Mouse (Mus musculus) embryonic facial prominence, embryonic 11.5 days (tissue): ENCODE measurements around the gene Gstm7. TPM values are rescaled to one million over a fixed set of nuclear protein-coding genes. Genes with fewer than 3 reads are reported as not detected.
"Not testable (repeated sequence)": the region's sequence is repeated elsewhere in the genome, so short reads cannot be mapped to it uniquely, and the experiment has no call there.

ENCODE experiments used
- ATAC-seq: fragments of 200-750 bp; cut with Nextera tagmentation; replicated peaks from 2 replicates; pipeline ENCODE4 v1.8.0; 2017; ENCODE audit warnings: low read depth; ENCODE audit not compliant: insufficient number of reproducible peaks, low FRiP score, low TSS enrichment
- DNase-seq: peaks from one replicate; pipeline ENCODE4 v3.0.0-alpha.2; 2015; ENCODE audit warnings: low spot score
- H3K27ac ChIP-seq: fragments of 300-500 bp; sonication (generic); replicated peaks from 2 replicates; pipeline ENCODE4 v1.5.1; 2014; ENCODE audit warnings: mild to moderate bottlenecking, low read depth, low read length, control low read depth
- H3K27me3 ChIP-seq: fragments of 300-500 bp; sonication (generic); 2 replicates; pipeline ENCODE4 v1.6.1; 2014; ENCODE audit warnings: mild to moderate bottlenecking, low read length, moderate library complexity, mixed read lengths; ENCODE audit not compliant: control insufficient read depth, insufficient read depth
- H3K36me3 ChIP-seq: fragments of 300-500 bp; sonication (generic); replicated peaks from 2 replicates; pipeline ENCODE4 v1.6.1; 2014; ENCODE audit warnings: low read depth, mild to moderate bottlenecking, low read length, moderate library complexity, mixed read lengths; ENCODE audit not compliant: control insufficient read depth, insufficient read depth
- H3K4me1 ChIP-seq: fragments of 300-500 bp; sonication (generic); 2 replicates; pipeline ENCODE4 v1.6.1; 2014; ENCODE audit warnings: low read length, mixed read lengths; ENCODE audit not compliant: control insufficient read depth, insufficient read depth
- H3K4me2 ChIP-seq: fragments of 300-500 bp; sonication (generic); 2 replicates; pipeline ENCODE4 v1.6.1; 2014; ENCODE audit warnings: low read depth, mild to moderate bottlenecking, control low read depth, low read length, moderate library complexity
- H3K4me3 ChIP-seq: fragments of 300-500 bp; sonication (generic); 2 replicates; pipeline ENCODE4 v1.5.1; 2014; ENCODE audit warnings: low read depth, low read length, control low read depth
- H3K9ac ChIP-seq: fragments of 300-500 bp; sonication (generic); replicated peaks from 2 replicates; pipeline ENCODE4 v1.6.1; 2014; ENCODE audit warnings: mild to moderate bottlenecking, control low read depth, low read length
- H3K9me3 ChIP-seq: fragments of 300-500 bp; sonication (generic); replicated peaks from 2 replicates; pipeline ENCODE4 v1.6.1; 2016; ENCODE audit warnings: mild to moderate bottlenecking, low read length, inconsistent platforms, mixed read lengths; ENCODE audit not compliant: control insufficient read depth
- WGBS: fragments of 180-500 bp; shearing (Covaris S2); extraction: QIAGEN DNeasy Blood & Tissue Kit; methylation state at CpG from one replicate; pipeline ENCODE4 v1.1.7; 2014; 5-methylcytosine and 5-hydroxymethylcytosine counted together
- polyA plus RNA-seq: library from polyadenylated mRNA; unstranded; fragments of >200 nt; fragmentation: Nextera tagmentation; extraction: Ambion mirVana; gene quantifications from 2 replicates; pipeline ENCODE4 v1.2.1, GENCODE M21; 2014

Gstm7 gene
- polyA plus RNA-seq, 1 experiment from 2014 or later: 42.0 TPM

GRCm38 (mm10) chr3:107965592-107965991 lies 34.0 kb upstream of the Gstm7 start:
- Histone ChIP-seq H3K9ac (no peak overlapping the region), H3K4me2 (no peak overlapping the region), H3K9me3 (no peaks in the 10 kb centered on the region), H3K4me3 (no peak overlapping the region), H3K4me1 (no peaks in the 10 kb centered on the region), H3K27me3 (no peaks in the 10 kb centered on the region), H3K27ac (no peak overlapping the region), H3K36me3 (no peaks in the 10 kb centered on the region)
- ATAC-seq (no peak), DNase-seq (no peak)
- WGBS: 65% methylated on average over 1 of the region's 1 CpGs

GRCm38 (mm10) chr3:107964656-107965308 lies 33.2 kb upstream of the Gstm7 start:
- Histone ChIP-seq H3K9me3 (no peaks in the 10 kb centered on the region), H3K4me2 (no peak overlapping the region), H3K27ac (no peak overlapping the region), H3K4me1 (no peaks in the 10 kb centered on the region), H3K27me3 (no peaks in the 10 kb centered on the region), H3K4me3 (no peak overlapping the region), H3K9ac (no peak overlapping the region), H3K36me3 (no peaks in the 10 kb centered on the region)
- WGBS: 77% methylated on average over 5 of the region's 5 CpGs
- DNase-seq (no peak), ATAC-seq (no peak; the same call in 1 of the 2 replicates)

- DNase-seq (no peak), ATAC-seq (no peak)
- Histone ChIP-seq H3K4me3 (no peak overlapping the region), H3K4me1 (no peaks in the 10 kb centered on the region), H3K27me3 (no peaks in the 10 kb centered on the region), H3K9me3 (no peaks in the 10 kb centered on the region), H3K4me2 (no peak overlapping the region), H3K36me3 (no peaks in the 10 kb centered on the region), H3K9ac (no peak overlapping the region), H3K27ac (no peak overlapping the region)
- 85% methylated on average over 4 of the region's 4 CpGs for WGBS
These were observed 32.4 kb upstream of the Gstm7 start for GRCm38 (mm10) chr3:107964026-107964425.

- H3K27me3 ChIP-seq, H3K4me1 ChIP-seq, H3K36me3 ChIP-seq, H3K9me3 ChIP-seq, H3K9ac ChIP-seq, DNase-seq, ATAC-seq, H3K4me3 ChIP-seq, H3K27ac ChIP-seq, H3K4me2 ChIP-seq: not testable (repeated sequence)
- 87% methylated on average over 9 of the region's 9 CpGs for WGBS
These were observed 23.6 kb upstream of the Gstm7 start for GRCm38 (mm10) chr3:107955260-107955659.

- WGBS: 82% methylated on average over 5 of the region's 5 CpGs
- Histone ChIP-seq H3K9ac (no peak overlapping the region), H3K4me1 (no peaks in the 10 kb centered on the region), H3K4me2 (no peak overlapping the region), H3K4me3 (no peak overlapping the region), H3K9me3 (no peaks in the 10 kb centered on the region), H3K27ac (no peak overlapping the region), H3K36me3 (no peaks in the 10 kb centered on the region), H3K27me3 (no peaks in the 10 kb centered on the region)
- no peak for ATAC-seq
- no peak for DNase-seq
These were observed 22.3 kb upstream of the Gstm7 start for GRCm38 (mm10) chr3:107953906-107954305.

GRCm38 (mm10) chr3:107953328-107953755 lies 21.7 kb upstream of the Gstm7 start:
- H3K4me2 ChIP-seq: no peak overlapping the region
- H3K9ac ChIP-seq: no peak overlapping the region
- DNase-seq: peak; percentile 43
- H3K27me3 ChIP-seq: no peaks in the 10 kb centered on the region
- no peak overlapping the region for H3K4me3 ChIP-seq
- WGBS: 26% methylated on average over 6 of the region's 6 CpGs
- no peaks in the 10 kb centered on the region for H3K4me1 ChIP-seq
- no peak; the same call in 1 of the 2 replicates for ATAC-seq
- H3K9me3 ChIP-seq: no peaks in the 10 kb centered on the region
- no peaks in the 10 kb centered on the region for H3K36me3 ChIP-seq
- H3K27ac ChIP-seq: no peak overlapping the region

- H3K27me3 ChIP-seq: no peaks in the 10 kb centered on the region
- 83% methylated on average over 11 of the region's 11 CpGs for WGBS
- no peak for DNase-seq
- H3K9me3 ChIP-seq: no peaks in the 10 kb centered on the region
- H3K4me1 ChIP-seq: no peaks in the 10 kb centered on the region
- no peak overlapping the region for H3K4me3 ChIP-seq
- no peak overlapping the region for H3K27ac ChIP-seq
- H3K4me2 ChIP-seq: no peak overlapping the region
- ATAC-seq: no peak
- no peak overlapping the region for H3K9ac ChIP-seq
- no peaks in the 10 kb centered on the region for H3K36me3 ChIP-seq
These were observed 18.9 kb upstream of the Gstm7 start for GRCm38 (mm10) chr3:107950531-107950930.

GRCm38 (mm10) chr3:107949461-107949860 lies 17.8 kb upstream of the Gstm7 start:
- H3K9me3 ChIP-seq, ATAC-seq, H3K27ac ChIP-seq, H3K4me1 ChIP-seq, H3K4me3 ChIP-seq, H3K36me3 ChIP-seq, H3K4me2 ChIP-seq, H3K9ac ChIP-seq, H3K27me3 ChIP-seq, DNase-seq: not testable (repeated sequence)
- 82% methylated on average over 1 of the region's 1 CpGs for WGBS
